Mouse (Mus musculus) hindbrain, embryonic 10.5 days (tissue): Measurements from ENCODE around the gene Col5a3. TPM values are rescaled to one million over a fixed set of nuclear protein-coding genes. Genes with fewer than 3 reads are reported as not detected.

Experiments
- DNase-seq: peaks from one replicate; pipeline ENCODE4 v3.0.0-alpha.2; 2017; ENCODE audit warnings: low spot score
- H3K27ac ChIP-seq: fragments of 300-500 bp; sonication (generic); 2 replicates; pipeline ENCODE4 v1.5.1; 2016; ENCODE audit warnings: mild to moderate bottlenecking, moderate library complexity
- H3K27me3 ChIP-seq: fragments of 300-500 bp; sonication (generic); 2 replicates; pipeline ENCODE4 v1.6.1; 2016; ENCODE audit warnings: mild to moderate bottlenecking; ENCODE audit not compliant: poor library complexity, insufficient read depth, severe bottlenecking
- H3K36me3 ChIP-seq: fragments of 300-500 bp; sonication (generic); 2 replicates; pipeline ENCODE4 v1.6.1; 2016; ENCODE audit warnings: mild to moderate bottlenecking, moderate library complexity
- H3K4me1 ChIP-seq: fragments of 300-500 bp; sonication (generic); replicated peaks from 2 replicates; pipeline ENCODE4 v1.6.1; 2016; ENCODE audit warnings: mild to moderate bottlenecking
- H3K4me3 ChIP-seq: fragments of 300-500 bp; sonication (generic); 2 replicates; pipeline ENCODE4 v1.5.1; 2016; ENCODE audit warnings: mild to moderate bottlenecking, moderate library complexity
- H3K9me3 ChIP-seq: fragments of 300-500 bp; sonication (generic); 2 replicates; pipeline ENCODE4 v1.6.1; 2016; ENCODE audit warnings: mild to moderate bottlenecking, moderate library complexity
- WGBS: fragments of 180-500 bp; shearing (Covaris S2); methylation state at CpG from one replicate; pipeline ENCODE4 v1.1.7; 2016; 5-methylcytosine and 5-hydroxymethylcytosine counted together
- polyA plus RNA-seq: library from polyadenylated mRNA; unstranded; fragments of >200 nt; fragmentation: Nextera tagmentation; extraction: Ambion mirVana; gene quantifications from 2 replicates; pipeline ENCODE4 v1.2.1, GENCODE M21; 2016

Gene Col5a3
- polyA plus RNA-seq, 1 experiment from 2014 or later = 0.98 TPM

- Histone ChIP-seq H3K27ac (peak overlapping the region; percentile 37; the same call in 1 of the 2 replicates), H3K4me1 (peaks cover 37% of the 10 kb centered on the region), H3K36me3 (no peaks in the 10 kb centered on the region), H3K4me3 (no peak overlapping the region), H3K27me3 (no peaks in the 10 kb centered on the region), H3K9me3 (no peaks in the 10 kb centered on the region)
- WGBS = 42% methylated on average over 7 of the region's 7 CpGs
- peak; percentile 8 for DNase-seq
These were observed 20.6 kb downstream of the Col5a3 start for GRCm38 (mm10) chr9:20794108-20794806.

DNA sequence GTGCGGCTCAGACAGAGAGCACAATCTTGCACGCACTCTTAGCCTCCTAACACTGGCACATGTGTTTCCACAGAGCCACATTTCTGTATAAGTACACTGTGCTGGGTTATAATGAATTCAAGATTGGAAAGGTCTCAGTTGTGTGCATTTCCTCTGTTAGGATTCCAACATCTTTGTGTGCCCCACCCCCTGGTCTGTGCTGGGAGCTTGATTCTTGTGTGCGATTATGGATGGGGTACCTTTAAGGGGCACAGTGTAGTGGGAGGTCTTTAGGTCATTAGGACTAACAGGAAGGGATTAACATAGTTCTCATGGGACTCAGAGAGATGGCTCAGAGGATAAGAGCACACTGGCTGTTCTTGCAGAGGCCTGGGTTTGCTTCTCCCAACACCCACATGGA lies 24.5 kb downstream of the Col5a3 start:
- WGBS = 72% methylated on average over 3 of the region's 3 CpGs
- Histone ChIP-seq H3K4me3 (no peak overlapping the region), H3K36me3 (no peaks in the 10 kb centered on the region), H3K27ac (no peak overlapping the region), H3K27me3 (no peaks in the 10 kb centered on the region), H3K4me1 (peaks cover 30% of the 10 kb centered on the region), H3K9me3 (0 out of 2 replicates have a peak, but pooled peaks cover 4% of the 10 kb centered on the region)
- DNase-seq = no peak

- Histone ChIP-seq H3K4me1 (peaks cover 30% of the 10 kb centered on the region), H3K4me3 (no peak overlapping the region), H3K36me3 (no peaks in the 10 kb centered on the region), H3K9me3 (0 out of 2 replicates have a peak, but pooled peaks cover 4% of the 10 kb centered on the region), H3K27me3 (no peaks in the 10 kb centered on the region), H3K27ac (peak overlapping the region; percentile 40; the same call in 1 of the 2 replicates)
- 71% methylated on average over 3 of the region's 4 CpGs for WGBS
- DNase-seq = no peak
These were observed 25.2 kb downstream of the Col5a3 start for GRCm38 (mm10) chr9:20789651-20790050.

GRCm38 (mm10) chr9:20787992-20788391 lies 26.9 kb downstream of the Col5a3 start:
- Histone ChIP-seq H3K36me3 (no peaks in the 10 kb centered on the region), H3K4me3 (no peak overlapping the region), H3K9me3 (0 out of 2 replicates have a peak, but pooled peaks cover 4% of the 10 kb centered on the region), H3K27me3 (no peaks in the 10 kb centered on the region), H3K27ac (no peak overlapping the region), H3K4me1 (peaks cover 15% of the 10 kb centered on the region)
- no peak for DNase-seq
- WGBS = 78% methylated on average over 8 of the region's 8 CpGs

GRCm38 (mm10) chr9:20785055-20785454 lies 29.8 kb downstream of the Col5a3 start:
- no peak for DNase-seq
- WGBS = 65% methylated on average over 6 of the region's 6 CpGs
- H3K4me3 ChIP-seq = no peak overlapping the region

DNA sequence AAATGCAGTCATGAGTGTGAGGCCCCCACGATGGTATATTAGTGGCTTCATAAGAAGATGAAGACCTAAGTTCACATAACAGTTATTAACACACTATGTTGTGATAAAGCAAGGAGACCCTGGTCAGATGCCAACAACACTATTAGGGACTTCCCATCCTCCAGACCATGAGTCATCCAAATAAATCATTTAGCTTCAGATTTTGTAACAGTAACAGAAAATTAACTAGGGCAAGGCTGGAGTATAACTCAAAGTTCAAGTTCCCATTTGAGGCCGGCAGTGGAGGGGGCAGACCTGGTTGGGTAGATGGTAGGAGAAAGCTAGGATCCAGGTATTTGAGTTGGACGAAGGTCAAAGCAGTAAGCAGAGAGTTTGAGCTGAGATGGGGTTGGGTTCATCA lies 33.6 kb downstream of the Col5a3 start:
- 80% methylated on average over 3 of the region's 3 CpGs for WGBS
- Histone ChIP-seq H3K36me3 (no peaks in the 10 kb centered on the region), H3K4me3 (no peak overlapping the region), H3K9me3 (no peaks in the 10 kb centered on the region), H3K27me3 (no peaks in the 10 kb centered on the region), H3K27ac (no peak overlapping the region), H3K4me1 (peaks cover 7% of the 10 kb centered on the region)
- no peak for DNase-seq

More at GRCm38 (mm10) chr9:20785055-20785454, 29.8 kb downstream of the Col5a3 start:
- 0 out of 2 replicates have a peak, but pooled peaks cover 4% of the 10 kb centered on the region for H3K9me3 ChIP-seq
- peaks cover 4% of the 10 kb centered on the region for H3K4me1 ChIP-seq
- no peaks in the 10 kb centered on the region for H3K27me3 ChIP-seq
- H3K36me3 ChIP-seq = no peaks in the 10 kb centered on the region
- H3K27ac ChIP-seq = no peak overlapping the region; the same call in 1 of the 2 replicates

- H3K4me3 ChIP-seq = no peak overlapping the region
- H3K27me3 ChIP-seq = no peaks in the 10 kb centered on the region
- 81% methylated on average over 2 of the region's 2 CpGs for WGBS
- H3K27ac ChIP-seq = no peak overlapping the region
- peaks cover 2% of the 10 kb centered on the region; the same call in 1 of the 2 replicates for H3K4me1 ChIP-seq
- no peak for DNase-seq
- H3K36me3 ChIP-seq = no peaks in the 10 kb centered on the region
- H3K9me3 ChIP-seq = no peaks in the 10 kb centered on the region
These were observed 49.6 kb downstream of the Col5a3 start for GRCm38 (mm10) chr9:20765274-20765673.

- Histone ChIP-seq H3K9me3 (no peaks in the 10 kb centered on the region), H3K4me3 (no peak overlapping the region), H3K4me1 (peaks cover 2% of the 10 kb centered on the region; the same call in 1 of the 2 replicates), H3K36me3 (no peaks in the 10 kb centered on the region), H3K27ac (no peak overlapping the region), H3K27me3 (no peaks in the 10 kb centered on the region)
- DNase-seq = no peak
- WGBS = 93% methylated on average over 1 of the region's 1 CpGs
These were observed 51.8 kb downstream of the Col5a3 start for GRCm38 (mm10) chr9:20763099-20763498.

DNA sequence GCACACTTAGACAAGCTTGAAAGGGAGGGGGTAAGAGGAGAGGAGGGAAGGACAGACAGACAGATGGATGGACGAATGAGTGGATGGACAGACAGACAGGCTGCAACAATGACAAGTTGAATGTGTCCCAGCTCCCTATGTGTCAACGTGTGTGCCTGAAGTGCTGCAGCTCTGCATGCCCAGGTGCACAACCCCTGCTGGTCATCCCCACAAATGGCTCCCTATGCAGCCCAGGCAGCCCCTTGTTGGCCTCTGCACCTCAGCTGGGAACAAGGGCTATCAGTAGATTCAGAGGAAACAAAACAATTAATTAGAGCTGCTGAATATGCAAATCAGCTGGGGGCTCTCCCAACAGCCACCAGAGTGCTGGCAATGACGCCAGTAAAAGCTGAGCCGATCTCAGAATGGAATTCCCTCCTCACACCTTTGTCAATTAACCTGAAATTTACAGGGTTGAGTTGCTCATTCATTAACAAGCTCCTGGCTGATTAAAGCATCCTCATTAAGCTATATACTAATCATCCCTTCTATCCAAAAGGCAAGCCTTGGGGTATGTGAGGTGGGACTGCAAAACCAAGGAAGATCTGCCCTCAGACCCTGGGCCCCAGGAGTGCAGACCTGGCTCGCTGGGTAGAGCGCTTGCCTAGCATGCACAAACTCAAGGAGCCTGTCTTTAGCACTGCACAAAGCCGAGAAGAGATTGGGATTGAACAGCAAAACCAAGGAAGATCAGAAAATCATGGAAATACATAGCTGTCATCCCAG lies 52.5 kb downstream of the Col5a3 start:
- H3K4me3 ChIP-seq = no peak overlapping the region
- no peak for DNase-seq
- whole genome bisulfite sequencing = 57% methylated on average over 7 of the region's 7 CpGs
- no peaks in the 10 kb centered on the region for H3K9me3 ChIP-seq
- H3K27ac ChIP-seq = no peak overlapping the region
- H3K27me3 ChIP-seq = no peaks in the 10 kb centered on the region
- H3K4me1 ChIP-seq = peaks cover 2% of the 10 kb centered on the region; the same call in 1 of the 2 replicates
- H3K36me3 ChIP-seq = no peaks in the 10 kb centered on the region

DNA sequence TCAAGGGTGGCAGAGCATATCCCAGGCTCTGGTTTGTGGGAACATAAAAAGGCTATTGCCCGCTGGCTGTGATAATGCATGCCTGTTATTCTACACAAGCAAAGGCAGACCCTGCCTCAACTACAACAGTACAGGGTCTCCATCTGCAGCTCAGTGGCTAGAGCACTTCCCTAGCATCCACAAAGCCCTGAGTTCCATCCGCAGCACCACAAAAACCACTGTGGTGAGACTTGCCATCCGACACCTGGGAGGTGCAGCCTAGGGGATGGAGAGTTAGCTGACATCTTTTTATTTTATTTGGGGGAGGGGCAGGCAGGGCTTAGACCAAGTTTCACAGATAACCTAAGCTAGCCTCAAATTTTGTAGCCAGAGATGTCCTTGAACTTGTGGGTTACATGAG lies 53.5 kb downstream of the Col5a3 start:
- no peak for DNase-seq
- H3K27ac ChIP-seq = no peak overlapping the region
- H3K4me1 ChIP-seq = peaks cover 2% of the 10 kb centered on the region; the same call in 1 of the 2 replicates
- H3K9me3 ChIP-seq = no peaks in the 10 kb centered on the region
- WGBS = 68% methylated on average over 3 of the region's 3 CpGs
- H3K4me3 ChIP-seq = no peak overlapping the region
- no peaks in the 10 kb centered on the region for H3K36me3 ChIP-seq
- no peaks in the 10 kb centered on the region for H3K27me3 ChIP-seq

- Histone ChIP-seq H3K27me3 (no peaks in the 10 kb centered on the region), H3K4me3 (no peak overlapping the region), H3K9me3 (no peaks in the 10 kb centered on the region), H3K4me1 (peaks cover 4% of the 10 kb centered on the region), H3K27ac (0 out of 2 replicates have a peak overlapping the region, but pooled peaks have one; percentile 8), H3K36me3 (no peaks in the 10 kb centered on the region)
- DNase-seq = no peak
- WGBS = 74% methylated on average over 12 of the region's 12 CpGs
These were observed 54.1 kb downstream of the Col5a3 start for GRCm38 (mm10) chr9:20760813-20761212.

GRCm38 (mm10) chr9:20758896-20759295 lies 56.0 kb downstream of the Col5a3 start:
- no peak for DNase-seq
- Histone ChIP-seq H3K27ac (no peak overlapping the region), H3K9me3 (no peaks in the 10 kb centered on the region), H3K36me3 (no peaks in the 10 kb centered on the region), H3K4me3 (no peak overlapping the region), H3K4me1 (peaks cover 16% of the 10 kb centered on the region), H3K27me3 (no peaks in the 10 kb centered on the region)
- WGBS = 90% methylated on average over 6 of the region's 6 CpGs

- no peak overlapping the region for H3K4me3 ChIP-seq
- H3K4me1 ChIP-seq = peaks cover 16% of the 10 kb centered on the region
- DNase-seq = no peak
- no peaks in the 10 kb centered on the region for H3K36me3 ChIP-seq
- no peak overlapping the region for H3K27ac ChIP-seq
- no peaks in the 10 kb centered on the region for H3K9me3 ChIP-seq
- 86% methylated on average over 2 of the region's 2 CpGs for WGBS
- H3K27me3 ChIP-seq = no peaks in the 10 kb centered on the region
These were observed 56.6 kb downstream of the Col5a3 start for GRCm38 (mm10) chr9:20758243-20758642.
